Mouse (Mus musculus) bone marrow, adult 2 months (tissue): ENCODE measurements around the gene Gzma.

Experiments
- CTCF ChIP-seq: fragments of 200-500 bp; IDR thresholded peaks from 2 replicates; pipeline ENCODE4 v1.5.1; 2011; ENCODE audit warnings: low read length, control low read depth; ENCODE audit not compliant: control insufficient read depth, insufficient read depth
- POLR2A ChIP-seq: fragments of 200-500 bp; IDR thresholded peaks from 2 replicates; pipeline ENCODE4 v1.6.1; 2011; ENCODE audit warnings: low read depth, mild to moderate bottlenecking, control low read depth, low read length, borderline replicate concordance; ENCODE audit not compliant: control insufficient read depth

DNA sequence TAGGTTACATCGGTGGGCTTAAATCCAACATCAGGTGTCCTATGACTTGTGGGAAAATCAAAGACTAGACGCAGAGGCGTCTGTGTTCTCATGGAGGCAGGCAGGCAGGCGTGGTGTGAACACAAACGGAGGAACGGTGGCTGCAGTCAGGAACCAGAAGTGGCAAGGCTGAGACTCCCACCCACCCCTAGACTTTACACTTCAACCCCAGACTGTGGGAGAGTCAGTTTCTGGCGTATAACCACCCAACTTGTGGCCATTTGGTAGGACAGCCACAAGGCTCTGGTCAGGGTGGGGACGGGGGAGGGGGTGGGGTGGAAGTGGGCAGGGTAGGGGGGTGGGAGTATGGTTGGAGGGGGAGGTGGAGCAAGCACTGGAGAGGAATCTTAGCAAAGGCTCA is 10.3 kb downstream of the Gzma start:
- TF ChIP-seq CTCF = no peak
- no peak for TF ChIP-seq POLR2A
